Mouse (Mus musculus): Measurements from ENCODE around the gene B230217C12Rik.
A peak's percentile ranks its signal among the peaks of the same experiment; 100 is the strongest.
"Not testable (repeated sequence)": the region's sequence is repeated elsewhere in the genome, so short reads cannot be mapped to it uniquely, and the experiment has no call there.

Gene B230217C12Rik

DNA sequence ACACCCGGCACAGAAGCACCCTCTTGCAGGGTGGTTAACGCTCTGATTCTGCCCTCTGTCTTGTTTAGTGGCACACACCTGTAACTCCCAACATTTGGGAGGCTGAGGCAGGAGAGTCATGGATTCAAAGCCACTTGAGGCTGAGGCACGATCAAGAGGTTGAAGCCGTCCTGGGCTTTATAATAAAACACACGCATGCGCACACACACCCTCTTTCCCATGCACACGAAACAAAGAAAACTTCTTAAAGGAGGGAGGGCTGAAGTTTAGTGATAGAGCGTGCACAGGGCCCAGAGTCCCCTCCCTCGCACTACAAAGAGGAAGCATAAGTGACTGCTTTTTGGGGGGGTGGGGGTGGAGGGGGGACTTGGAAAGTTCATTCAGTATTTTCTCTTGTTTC, 14.6 kb upstream of the B230217C12Rik start:
- DNase-seq (ENCODE audit: low spot score), result no peak

DNA sequence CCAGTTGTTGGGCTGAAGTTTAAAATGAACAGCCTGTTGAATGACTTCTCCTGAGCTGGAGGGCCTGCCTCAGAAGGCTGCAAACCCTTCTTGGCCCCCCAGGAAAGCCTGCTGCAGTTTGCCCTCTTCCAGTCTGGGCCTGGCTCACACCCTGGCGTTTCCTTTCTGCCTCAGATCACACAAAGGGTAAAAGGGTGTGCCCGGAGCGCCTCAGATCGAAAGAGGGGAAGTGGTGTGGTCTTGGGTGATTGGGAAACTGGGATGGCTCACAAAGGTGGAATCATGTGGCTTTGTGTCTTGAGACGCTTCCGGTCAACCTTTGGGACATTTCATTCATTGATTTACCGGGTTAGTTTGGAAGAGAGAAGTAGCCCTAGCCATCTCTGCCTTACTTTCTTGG, 14.2 kb upstream of the B230217C12Rik start:
- DNase-seq (ENCODE audit: low spot score), result no peak

DNA sequence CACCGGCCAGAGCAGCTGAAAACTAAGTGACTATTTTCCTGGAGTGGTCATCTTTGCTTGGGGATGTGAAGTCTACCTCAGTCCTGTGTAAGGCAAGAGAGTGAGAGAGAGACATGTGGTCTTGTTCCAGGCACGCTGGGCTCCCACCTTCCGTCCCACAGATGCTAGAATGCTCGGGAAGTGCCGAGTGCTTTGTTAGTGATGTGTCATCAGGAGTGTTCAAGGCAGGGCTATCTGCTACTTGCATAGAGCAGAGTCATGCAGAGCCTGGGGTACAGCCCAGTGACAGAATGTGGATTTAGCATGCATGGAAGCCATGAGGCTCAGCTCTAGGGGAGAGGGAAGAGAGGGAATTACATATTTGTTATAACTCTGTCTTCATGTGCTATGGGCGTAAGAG, 12.9 kb upstream of the B230217C12Rik start:
- DNase-seq (ENCODE audit: low spot score), result no peak

DNA sequence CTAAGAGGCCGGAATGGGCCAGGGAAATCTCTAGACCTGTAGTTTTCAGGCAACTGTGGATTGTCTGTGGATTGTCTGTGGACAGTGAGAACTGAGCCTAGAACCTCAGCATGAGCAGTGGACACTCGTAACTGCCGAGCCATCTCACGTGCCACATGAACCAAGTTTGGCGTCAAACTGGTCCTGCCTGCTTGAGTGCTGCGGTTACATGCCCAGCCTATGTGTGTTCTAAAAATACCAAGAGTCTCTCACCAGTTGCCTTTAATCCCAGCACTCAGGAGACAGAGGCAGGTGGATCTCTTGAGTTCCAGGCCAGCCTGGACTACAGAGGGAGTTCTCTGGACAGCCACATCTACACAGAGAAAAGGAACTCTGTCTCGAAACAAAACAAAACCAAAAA, 11.2 kb upstream of the B230217C12Rik start:
- DNase-seq (ENCODE audit: low spot score), result no peak

DNA sequence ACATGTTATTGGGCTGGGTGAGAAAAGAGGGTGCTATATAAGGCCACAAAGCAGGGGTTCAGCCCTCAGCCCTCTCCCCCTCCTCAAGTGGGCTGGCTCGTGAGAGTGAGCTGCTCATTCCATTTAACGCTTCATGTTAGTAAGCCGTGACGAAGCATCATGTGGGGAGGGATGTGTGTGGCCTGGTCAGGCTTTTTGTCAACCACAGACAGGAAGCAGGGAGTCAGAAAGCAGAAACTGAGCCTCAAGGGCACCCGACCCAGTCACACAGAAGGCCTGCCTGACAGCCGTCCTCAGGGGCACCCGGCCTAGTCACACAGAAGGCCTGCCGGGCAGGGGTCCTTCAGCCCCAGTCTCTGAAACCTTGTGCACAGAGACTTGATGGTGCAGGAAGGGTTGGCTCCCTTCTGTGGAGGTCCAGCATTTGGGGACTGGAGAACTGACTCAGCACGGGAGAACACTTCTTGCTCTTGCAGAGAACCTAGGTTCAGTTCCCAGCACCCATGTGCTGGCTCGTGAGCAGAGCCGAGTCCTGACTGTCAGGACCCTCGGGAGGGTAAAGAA, 10.6 kb upstream of the B230217C12Rik start:
- DNase-seq (ENCODE audit: low spot score), result no peak

DNA sequence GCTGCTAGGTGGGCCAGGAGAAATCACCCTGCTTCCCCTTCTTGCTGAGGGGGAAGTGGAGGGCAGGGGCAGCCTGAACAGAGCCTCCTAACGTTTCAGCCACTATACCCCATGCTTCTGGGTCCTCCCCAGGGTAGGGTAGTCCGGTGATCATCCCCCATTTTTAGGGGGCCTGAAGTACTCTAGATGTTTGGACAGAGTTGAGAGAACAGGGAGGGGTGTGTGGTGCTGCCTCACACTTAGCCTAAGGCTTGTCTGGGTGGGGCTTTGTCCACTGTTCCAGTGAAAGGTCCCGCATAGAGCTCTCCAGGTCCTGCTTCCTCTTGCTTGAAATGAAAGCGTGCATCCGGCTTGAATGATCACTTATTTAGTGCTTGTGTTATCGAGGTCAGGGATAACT, 10.1 kb upstream of the B230217C12Rik start:
- no peak for DNase-seq (ENCODE audit: low spot score)

DNA sequence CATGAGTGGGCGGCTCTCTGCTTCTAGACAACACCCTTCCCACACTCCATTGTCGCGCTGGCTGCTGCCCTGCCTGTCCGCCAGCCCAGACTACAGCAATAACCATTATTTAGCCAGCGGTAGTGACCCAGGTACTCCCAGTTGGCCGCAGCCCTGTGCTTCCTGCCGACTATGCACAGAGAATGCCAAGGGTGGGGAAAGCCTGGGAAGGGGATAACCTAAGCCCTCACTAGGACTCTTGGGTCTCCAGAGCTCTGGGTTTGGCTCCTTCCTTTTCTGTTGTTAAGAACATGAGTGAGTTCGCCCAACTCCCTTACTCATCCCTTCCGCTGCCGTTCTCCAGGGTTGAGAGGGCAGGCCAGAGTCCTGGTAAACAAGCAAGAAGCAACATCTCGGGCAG, 8.6 kb upstream of the B230217C12Rik start:
- no peak for DNase-seq (ENCODE audit: low spot score)

DNA sequence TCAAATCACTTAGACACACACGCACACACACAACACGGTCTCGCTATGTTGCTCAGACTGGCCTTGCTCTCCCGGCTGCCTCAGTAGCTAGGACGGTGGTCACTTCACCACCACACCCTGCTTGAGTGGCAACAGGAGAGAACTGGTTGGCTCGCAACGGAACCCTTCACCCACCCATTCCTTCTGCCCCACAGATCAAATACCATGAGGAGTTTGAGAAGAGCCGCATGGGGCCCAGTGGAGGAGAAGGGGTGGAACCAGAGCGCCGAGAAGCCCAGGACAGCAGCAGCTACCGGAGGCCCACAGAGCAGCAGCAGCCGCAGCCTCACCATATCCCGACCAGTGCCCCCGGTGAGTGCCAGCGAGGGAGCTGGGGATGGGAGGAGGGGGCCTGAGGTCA, 7.2 kb upstream of the B230217C12Rik start:
- DNase-seq (ENCODE audit: low spot score), result no peak

DNA sequence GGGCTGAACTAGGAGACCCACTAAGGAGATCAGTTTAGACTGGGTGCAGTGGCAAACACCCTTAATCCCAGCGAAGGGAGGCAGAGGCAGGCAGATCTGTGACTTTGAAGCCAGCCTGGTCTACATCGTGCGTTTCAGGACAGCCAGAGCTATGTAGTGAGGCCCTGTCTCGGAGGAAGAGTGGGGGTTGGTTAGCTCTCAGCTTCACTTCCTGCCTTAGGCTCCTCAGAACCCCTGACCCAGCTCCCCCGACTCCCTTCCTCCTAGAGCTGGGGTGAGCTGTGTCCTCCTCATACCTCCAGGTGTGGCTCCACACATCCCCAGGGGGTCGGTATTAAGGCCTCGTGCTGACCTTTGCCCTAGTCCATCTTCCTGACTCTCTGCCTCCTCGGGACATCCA, 4.0 kb upstream of the B230217C12Rik start:
- DNase-seq (ENCODE audit: low spot score), result no peak

DNA sequence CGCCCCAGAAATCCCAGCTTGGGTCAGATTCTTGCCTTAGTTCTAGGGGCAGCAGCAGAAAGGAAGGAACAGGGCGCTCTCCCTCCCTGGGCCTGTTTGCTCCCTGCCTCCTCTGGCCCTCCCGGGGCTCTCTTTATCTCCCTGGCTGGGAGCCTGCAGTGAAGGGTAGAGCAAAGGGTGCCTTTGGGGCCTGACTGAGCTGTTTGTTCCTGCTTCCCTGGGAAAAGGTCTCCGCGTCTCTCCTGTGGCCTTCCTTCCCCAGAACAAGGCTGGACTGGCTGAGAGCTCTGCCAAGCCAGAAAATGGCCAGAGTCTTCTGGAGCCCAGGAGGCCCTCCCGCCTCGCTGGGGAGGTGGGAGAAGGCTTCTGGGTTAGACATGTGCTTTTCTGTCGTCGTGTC, 3.5 kb upstream of the B230217C12Rik start:
- DNase-seq (ENCODE audit: low spot score), result not testable (repeated sequence)

DNA sequence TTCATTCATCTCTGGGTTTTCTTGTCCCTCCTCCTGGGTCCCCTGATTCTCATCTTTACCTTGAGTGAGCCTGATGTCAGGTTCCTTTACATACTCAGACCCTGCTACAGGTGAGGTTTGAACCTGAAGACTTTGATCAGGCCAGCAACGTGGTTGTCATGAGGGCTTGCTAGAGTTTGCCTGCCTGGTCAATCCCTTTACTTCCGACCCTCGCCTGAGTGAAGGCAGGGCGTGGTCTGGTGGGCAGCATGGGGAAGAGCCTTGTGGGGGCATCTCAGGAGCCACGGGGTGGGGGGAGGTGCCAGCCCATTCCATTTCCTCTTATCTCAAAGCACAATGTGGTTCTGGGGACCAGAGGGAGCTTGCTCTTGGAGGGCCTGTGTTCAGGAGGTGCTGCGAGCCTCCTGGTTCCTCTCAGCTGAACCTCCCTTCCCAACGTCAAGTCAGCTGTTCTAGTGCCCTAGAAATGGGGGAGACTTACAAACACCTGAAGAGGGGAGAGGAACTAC, 2.9 kb upstream of the B230217C12Rik start:
- DNase-seq (ENCODE audit: low spot score), result no peak

DNA sequence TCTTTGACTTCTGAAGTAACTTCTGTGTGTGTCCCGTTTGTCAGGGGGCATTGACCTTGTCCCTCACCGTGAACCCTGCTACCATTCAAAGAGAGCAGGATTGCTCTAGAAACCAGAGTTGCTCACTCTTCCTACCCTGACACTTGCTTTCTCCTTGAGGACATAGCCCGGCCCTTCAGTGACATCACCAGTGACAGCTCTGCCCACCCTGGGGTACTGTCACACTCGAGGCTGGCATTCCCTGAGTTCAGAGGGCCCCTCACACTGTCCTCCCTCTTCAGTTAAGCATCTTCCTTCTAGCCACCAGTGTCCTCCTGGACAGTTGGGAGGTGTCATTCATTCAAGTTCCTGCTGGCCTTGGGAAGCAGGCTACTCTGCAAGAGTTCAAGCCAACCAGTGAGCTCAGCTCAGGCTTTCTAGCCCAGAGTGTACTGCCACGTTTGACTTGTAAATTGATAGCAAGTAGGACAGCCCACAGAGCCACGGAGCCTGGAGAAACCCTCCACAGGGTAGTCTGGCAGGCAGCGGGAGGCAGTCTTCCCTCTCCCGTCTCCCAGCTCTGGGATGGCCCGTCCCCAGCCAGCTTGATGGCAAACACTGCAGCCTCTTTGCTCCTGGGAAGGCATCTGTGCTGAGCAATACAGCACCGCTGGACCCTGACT, 1.7 kb upstream of the B230217C12Rik start:
- DNase-seq (ENCODE audit: low spot score), result no peak

DNA sequence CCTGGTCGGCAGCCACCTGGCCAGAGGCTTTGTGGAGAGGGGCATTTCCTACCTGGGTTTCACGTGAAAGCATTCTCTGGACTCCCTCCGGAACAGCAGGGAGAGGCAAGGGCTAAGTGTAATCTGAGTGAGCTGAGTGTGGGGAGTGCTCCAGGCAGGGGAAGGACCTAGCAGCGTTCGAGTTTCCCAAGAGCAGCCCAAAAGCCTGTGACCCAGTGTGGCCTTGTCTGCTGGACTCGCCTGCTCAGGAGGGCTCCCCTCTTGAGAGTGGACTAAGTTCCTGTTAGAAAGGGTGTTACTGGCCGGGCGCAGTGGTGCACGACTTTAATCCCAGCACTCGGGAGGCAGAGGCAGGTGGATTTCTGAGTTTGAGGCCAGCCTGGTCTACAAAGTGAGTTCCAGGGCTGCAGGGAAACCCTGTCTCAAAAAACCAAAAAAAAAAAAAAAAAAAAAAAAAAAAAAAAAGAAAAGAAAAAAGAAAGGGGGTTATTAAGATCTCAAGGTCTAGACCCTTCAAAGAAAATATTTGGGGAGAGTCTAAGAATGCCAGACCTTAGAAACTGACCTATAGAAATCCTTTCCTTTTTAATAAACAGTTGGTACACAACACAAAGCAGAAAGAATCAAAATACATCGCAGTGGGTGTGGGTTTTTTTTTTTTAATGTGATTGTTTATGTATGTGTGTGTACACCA, 992 bp upstream of the B230217C12Rik start:
- no peak for DNase-seq (ENCODE audit: low spot score)

DNA sequence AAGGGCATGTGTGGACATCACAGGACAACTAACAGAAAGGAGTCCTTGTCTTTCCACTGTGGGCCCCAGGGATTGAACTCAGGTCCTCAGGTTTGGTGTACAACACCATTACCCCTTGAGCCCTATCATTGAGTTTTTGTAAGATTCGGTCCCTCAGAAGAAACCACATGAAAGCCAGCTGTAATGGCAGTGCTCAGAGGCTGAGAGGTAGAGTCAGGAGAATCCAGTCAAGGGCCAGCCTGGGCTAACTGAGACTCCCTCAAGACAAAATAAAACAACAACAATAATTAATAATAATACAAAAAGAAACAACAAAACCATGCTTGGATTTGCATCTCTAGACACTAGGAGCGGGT, 467 bp upstream of the B230217C12Rik start:
- DNase-seq (ENCODE audit: low spot score), result no peak

DNA sequence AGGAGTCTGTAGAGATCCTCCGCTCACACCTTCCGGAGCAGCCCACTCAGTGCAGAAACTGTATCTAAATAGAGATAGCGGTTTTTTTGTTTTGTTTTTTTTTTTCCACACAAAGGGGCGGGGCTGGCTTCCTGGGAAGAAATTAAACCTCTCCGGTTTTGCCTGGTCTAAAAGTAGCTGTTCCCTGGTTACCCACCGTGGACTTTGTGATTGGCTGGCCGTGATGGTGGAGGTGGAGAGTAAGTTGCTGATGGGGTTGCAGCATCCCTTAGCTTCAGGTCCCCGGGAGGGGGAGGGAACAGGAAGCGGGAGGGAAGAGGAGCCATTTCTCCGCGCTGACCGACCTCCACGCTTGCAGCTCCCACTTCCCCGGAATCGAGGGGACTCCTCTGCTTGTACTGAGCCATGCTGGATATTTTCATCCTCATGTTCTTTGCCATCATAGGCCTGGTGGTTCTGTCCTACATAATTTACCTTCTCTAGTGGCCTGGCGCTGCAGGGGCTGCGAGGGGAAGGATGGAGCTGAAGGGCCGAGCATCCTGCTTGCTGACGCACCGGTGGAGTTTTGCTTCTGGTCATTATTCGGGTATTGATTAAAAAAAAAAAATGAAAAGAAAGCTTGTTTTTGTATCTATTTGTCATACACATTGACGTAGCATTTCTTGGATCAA, 546 bp downstream of the B230217C12Rik start:
- DNase-seq (ENCODE audit: low spot score), result peak; percentile 87

DNA sequence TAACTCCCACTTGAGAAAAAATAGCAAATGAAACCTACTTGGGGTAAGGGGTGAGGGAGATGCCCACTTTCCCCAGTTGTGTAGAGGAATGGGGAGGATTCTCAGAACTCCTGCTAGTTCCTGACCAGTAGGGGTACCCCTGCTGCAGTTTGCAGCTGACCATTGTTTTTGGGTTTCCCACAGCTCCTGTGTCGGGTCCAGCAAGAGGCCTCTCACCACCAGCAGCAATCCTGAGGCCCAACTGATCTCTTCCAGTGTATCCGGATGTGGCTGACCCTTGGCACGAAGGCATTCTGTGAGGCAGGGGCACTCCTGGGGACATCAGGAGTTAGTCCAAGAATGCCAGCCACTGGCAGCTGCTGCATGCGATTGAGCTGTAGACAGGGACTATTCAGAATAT, 1.4 kb downstream of the B230217C12Rik start:
- DNase-seq (ENCODE audit: low spot score), result no peak

DNA sequence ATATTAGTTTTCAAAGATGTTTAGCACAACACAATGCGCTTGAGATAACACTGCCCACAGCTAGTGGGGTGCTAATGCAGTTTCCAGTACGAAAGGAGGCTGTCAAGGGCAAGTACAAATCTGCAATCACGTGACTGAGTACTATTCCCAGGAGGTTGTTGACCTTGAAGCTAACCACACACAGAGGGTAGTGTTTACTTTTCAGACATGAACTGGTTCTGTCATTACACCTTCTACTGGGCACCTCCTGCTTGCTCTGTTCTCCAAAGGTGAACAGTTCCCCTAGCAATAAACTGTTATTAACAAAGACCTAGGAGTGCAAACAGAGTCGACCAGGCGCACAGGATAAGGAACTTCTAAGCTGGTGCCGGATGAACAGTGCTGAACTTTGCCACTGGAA, 9.8 kb downstream of the B230217C12Rik start:
- no peak for DNase-seq (ENCODE audit: low spot score)

DNA sequence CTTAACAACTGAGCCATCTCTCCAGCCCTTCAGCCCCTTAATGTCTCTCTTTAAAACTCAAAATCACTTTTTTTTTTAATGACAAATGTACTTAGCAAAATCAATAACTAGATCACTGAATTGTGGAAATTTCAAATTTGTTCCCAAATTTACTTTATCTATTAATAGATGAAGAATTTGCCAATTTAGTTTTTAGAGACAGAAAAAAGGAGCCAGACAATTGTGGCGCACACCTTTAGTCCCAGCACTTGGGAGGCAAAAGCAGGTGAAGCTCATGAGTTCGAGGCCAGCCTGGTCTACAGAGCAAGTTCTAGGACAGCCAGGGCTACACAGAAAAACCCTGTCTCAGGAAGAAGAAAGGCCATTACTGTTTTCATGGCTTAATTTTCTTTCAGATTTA, 11.0 kb downstream of the B230217C12Rik start:
- DNase-seq (ENCODE audit: low spot score), result no peak

DNA sequence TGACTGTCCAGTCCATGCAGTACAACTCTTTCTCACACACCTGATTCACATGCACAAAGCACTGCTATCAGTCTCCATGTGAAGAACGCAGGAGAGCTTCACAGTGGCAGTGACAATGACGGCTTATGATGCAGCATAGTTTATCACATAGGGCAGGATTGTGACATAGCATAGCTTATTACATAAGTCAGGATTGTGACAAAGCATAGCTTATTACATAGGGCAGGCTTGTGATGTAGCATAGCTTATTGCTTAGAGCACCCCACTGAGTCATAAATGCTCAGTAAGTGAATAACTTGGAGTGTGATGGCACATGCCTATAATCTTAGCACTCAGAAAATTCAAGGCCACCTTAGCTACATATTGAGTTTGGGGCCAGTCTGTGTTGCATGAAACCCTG, 14.9 kb downstream of the B230217C12Rik start:
- DNase-seq (ENCODE audit: low spot score), result no peak

DNA sequence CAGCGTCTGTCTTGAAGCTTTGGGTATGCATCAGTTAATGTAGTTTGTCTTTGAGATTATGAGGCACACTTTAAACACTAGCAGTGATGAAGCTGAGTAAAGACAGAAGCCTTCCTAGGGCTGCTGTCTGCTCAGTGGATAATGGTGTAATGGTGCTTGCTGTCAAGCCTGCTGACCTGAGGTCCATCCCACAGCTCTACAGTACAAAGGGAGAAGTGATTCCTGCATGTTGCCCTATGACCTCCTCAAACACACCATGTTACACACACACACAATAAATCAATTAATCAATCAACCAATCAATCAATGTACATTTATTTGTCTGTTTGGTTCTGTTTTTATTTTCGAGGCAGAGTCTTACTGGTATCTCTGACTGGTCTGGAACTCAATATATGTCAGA, 21.6 kb downstream of the B230217C12Rik start:
- DNase-seq (ENCODE audit: low spot score), result no peak

DNA sequence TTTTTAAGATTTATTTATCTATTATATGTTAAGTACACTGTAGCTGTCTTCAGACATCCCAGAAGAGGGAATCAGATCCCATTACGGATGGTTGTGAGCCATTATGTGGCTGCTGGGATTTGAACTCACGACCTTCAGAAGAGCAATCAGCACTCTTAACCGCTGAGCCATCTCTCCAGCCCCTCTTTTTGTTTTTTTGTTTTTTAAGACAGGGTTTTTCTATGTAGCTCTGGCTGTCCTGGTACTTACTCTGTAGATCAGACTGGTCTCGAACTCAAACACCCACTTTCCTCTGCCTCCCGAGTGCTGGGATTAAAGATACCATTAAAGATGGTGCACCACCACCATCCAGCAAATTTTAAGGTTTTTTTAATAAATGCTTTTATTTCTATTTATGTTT, 24.8 kb downstream of the B230217C12Rik start:
- no peak for DNase-seq (ENCODE audit: low spot score)

DNA sequence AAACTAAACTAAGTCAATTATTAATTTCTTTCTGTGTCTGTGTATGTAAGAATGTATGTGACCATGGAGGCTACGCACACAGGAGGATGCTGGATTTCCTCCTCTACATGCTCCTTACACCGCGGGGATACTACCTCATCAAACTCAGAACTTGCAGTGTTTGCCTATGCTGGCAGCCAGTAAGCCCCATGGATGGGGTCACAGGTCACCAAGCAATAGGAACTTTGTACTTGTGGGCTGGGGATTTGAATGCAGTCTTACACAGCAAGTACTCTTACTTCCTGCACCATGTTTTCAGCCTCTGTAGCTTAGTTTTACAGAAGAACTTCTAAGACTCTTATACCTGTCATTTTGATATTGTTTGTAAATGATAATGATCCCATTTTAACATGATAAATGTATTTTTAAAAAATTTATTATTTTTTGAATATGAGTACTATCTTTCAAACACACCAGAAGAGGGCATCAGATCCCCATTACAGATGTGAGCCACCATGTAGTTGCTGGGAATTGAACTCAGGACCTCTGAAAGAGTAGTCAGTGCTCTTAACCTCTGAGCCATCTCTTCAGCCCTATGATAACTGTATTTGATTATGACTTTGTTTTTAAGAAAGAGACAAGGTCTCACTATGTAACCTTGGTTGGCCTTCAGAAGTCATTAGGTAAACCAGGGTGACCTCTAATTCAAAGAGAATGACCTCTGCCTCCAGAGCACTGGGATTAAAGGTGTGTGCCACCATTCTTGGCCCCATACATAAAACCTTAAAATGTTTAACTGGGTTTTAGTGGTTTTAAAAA, 25.7 kb downstream of the B230217C12Rik start:
- DNase-seq (ENCODE audit: low spot score), result no peak
